Mouse (Mus musculus) small intestine, adult 2 months (tissue): Measurements from ENCODE around the gene Scn4b. TPM values are rescaled to one million over a fixed set of nuclear protein-coding genes. Genes with fewer than 3 reads are reported as not detected.

ENCODE experiments used
- H3K27ac ChIP-seq: fragments of 200-500 bp; 2 replicates; pipeline ENCODE4 v1.5.1; 2012; ENCODE audit warnings: low read depth, low read length, control low read depth, inconsistent platforms; ENCODE audit not compliant: insufficient read depth
- H3K27me3 ChIP-seq: fragments of 200-500 bp; 2 replicates; pipeline ENCODE4 v1.6.1; 2012; ENCODE audit warnings: mild to moderate bottlenecking, moderate library complexity, low read length, inconsistent platforms; ENCODE audit not compliant: control insufficient read depth, insufficient read depth
- H3K36me3 ChIP-seq: fragments of 200-500 bp; 2 replicates; pipeline ENCODE4 v1.6.1; 2012; ENCODE audit warnings: mild to moderate bottlenecking, low read length, control low read depth, inconsistent platforms; ENCODE audit not compliant: control insufficient read depth, insufficient read depth
- H3K4me1 ChIP-seq: fragments of 200-500 bp; 2 replicates; pipeline ENCODE4 v1.6.1; 2012; ENCODE audit warnings: low read length, inconsistent platforms, mixed read lengths; ENCODE audit not compliant: control insufficient read depth, insufficient read depth, insufficient read length
- H3K4me3 ChIP-seq: fragments of 200-500 bp; 2 replicates; pipeline ENCODE4 v1.5.1; 2012; ENCODE audit warnings: low read depth, mild to moderate bottlenecking, control low read depth, inconsistent platforms, low read length, moderate library complexity
- CTCF ChIP-seq: fragments of 200-500 bp; IDR thresholded peaks from 2 replicates; pipeline ENCODE4 v1.5.1; 2012; ENCODE audit warnings: low read depth, mild to moderate bottlenecking, control low read depth, inconsistent platforms, low read length, moderate library complexity, mixed read lengths; ENCODE audit not compliant: insufficient replicate concordance, insufficient read length; ENCODE audit errors: extremely low read depth
- POLR2A ChIP-seq: fragments of 200-500 bp; IDR thresholded peaks from 2 replicates; pipeline ENCODE4 v1.6.1; 2012; ENCODE audit warnings: low read depth, mild to moderate bottlenecking, control low read depth, inconsistent platforms, low read length, moderate library complexity
- WGBS: fragments of 180-500 bp; shearing (Covaris S2); methylation state at CpG from one replicate; pipeline ENCODE4 v1.1.7; 2018; 5-methylcytosine and 5-hydroxymethylcytosine counted together
- polyA plus RNA-seq: library from polyadenylated mRNA; depleted of rRNA; stranded (reverse); fragments of >200 nt; gene quantifications from 2 replicates; pipeline ENCODE4 v1.2.3, GENCODE M21; 2012

Gene Scn4b
- polyA plus RNA-seq, 1 experiment: 0.06 TPM

DNA sequence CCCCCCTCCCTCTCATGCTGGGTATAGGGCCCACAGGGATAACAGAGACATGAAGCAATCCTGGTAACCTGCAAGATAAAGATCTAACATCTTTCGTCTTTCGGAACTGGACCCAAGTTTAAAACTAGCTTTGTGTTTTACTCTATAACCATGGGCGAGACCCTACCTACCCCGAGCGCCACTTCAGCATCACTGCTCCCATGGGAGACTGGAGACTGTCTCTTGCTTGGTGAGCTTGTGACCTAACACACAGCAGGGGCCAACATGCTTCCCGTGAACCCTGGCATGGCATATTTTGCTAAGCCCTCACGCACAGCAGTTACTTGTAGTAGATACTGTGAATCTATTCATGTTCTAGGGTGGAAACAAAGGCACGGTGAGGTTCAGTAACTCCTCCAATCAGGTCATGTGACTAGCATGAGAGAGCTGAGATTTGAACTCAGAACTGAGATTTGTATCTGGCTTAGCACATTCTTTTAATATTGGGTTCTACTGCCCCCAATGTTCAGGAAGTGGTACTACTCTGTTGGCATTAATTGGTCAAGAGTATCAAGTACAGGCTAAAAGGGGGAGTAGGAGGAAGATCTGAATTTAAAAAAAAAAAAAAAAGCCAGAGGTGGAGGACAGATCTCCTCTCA, 18.8 kb upstream of the Scn4b start:
- 94% methylated on average over 8 of the region's 8 CpGs for WGBS
- H3K27ac ChIP-seq: no peak overlapping the region
- H3K4me1 ChIP-seq: peaks cover 27% of the 10 kb centered on the region
- no peak for TF ChIP-seq POLR2A
- TF ChIP-seq CTCF: no peak
- no peak overlapping the region for H3K4me3 ChIP-seq
- no peaks in the 10 kb centered on the region for H3K27me3 ChIP-seq
- H3K36me3 ChIP-seq: no peaks in the 10 kb centered on the region

DNA sequence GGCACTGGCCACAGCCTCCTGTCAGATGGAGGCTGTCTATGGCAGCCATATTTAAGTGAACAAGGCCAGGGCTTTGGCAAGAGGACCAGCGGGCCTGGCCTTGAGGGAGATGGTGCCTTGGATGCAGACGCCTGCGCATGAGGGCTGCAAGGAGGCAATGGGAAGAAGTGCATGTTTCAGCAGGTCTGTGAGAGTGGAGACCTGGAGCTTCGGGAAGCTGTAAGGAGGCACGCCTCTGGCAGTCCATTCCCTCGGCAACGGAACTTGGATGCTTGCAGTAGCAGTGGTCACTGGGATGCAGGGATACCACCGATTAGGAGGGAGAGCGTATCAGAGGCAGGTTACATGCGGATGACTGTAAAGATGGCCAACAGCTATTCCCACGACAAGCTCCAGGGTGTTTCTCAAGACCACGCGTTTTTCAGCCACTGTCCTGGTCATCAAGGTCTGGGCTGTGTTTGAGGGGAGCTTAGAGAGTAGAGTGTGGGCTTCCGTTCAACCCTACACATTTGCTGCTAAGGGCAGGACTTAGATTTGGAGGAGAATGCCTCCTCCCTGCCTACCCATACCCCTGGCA, 18.2 kb upstream of the Scn4b start:
- WGBS: 92% methylated on average over 14 of the region's 14 CpGs
- Histone ChIP-seq H3K27me3 (no peaks in the 10 kb centered on the region), H3K4me3 (no peak overlapping the region), H3K4me1 (peaks cover 27% of the 10 kb centered on the region), H3K36me3 (no peaks in the 10 kb centered on the region), H3K27ac (no peak overlapping the region)
- no peak for TF ChIP-seq CTCF
- no peak for TF ChIP-seq POLR2A

DNA sequence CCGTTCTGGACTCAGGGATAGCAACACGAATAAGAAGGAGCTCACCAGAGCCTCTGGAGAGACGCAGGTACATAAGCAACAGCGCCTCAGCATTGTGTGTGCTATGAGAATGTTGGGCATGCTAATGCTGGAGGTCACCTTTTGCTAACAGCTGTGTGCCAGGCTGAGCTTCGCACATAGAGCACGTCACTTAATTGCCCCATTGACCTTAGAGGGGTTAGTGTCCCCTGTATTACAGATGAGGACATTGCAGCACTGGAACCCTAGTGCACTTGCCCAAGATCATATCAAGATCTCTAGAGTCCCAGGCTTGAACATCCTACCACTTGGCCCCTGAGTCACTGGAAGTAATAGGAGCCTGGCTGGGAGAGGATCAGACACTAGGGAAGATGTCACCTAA, 17.6 kb upstream of the Scn4b start:
- TF ChIP-seq POLR2A (no peak), CTCF (no peak)
- 69% methylated on average over 6 of the region's 6 CpGs for WGBS

DNA sequence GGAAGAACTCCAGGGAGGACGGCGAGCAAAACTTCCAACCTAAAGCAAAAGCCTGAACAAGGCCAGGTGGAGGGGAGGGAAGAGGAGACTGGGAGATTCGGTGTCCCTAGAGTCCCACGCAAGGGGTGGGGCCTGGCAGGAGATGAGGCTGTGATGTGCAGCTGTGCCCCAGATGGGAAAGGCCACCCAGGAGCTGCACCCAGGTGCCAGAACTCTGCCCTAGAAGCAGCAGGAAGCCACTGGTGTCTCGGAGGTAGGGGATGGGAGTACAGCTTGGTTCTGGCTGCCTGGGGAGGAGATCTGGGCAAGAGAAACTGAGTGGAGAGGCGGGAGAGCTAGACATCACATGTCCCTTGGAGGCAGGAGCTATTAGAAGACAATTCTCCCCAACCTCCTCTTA, 17.2 kb upstream of the Scn4b start:
- H3K27ac ChIP-seq: no peak overlapping the region
- WGBS: 22% methylated on average over 6 of the region's 6 CpGs
- TF ChIP-seq POLR2A (no peak), CTCF (no peak)
- no peak overlapping the region for H3K4me3 ChIP-seq
- no peaks in the 10 kb centered on the region for H3K27me3 ChIP-seq
- H3K36me3 ChIP-seq: no peaks in the 10 kb centered on the region
- H3K4me1 ChIP-seq: peaks cover 23% of the 10 kb centered on the region

More for the DNA sequence above, 17.6 kb upstream of the Scn4b start:
- peaks cover 27% of the 10 kb centered on the region for H3K4me1 ChIP-seq
- no peak overlapping the region for H3K4me3 ChIP-seq
- H3K27me3 ChIP-seq: no peaks in the 10 kb centered on the region
- no peak overlapping the region for H3K27ac ChIP-seq
- H3K36me3 ChIP-seq: no peaks in the 10 kb centered on the region

DNA sequence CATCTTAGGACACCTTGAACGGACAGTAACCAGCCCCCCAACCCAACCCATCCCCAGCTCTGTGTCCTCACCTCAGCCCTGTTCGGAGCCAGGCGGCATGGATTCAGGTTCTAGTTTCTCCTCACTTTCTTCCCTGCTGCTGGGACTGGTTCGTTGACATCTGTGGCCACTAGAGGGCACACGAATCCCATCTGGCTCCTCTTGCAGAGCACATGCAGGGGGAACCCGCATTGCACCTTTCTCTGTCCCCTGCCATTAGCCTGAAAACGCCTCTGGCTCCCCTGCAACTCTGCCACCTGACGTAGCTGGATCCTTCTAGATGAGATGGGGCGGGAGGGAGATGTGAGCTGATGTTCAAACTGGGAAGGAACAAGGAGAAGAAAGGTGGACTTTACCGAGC, 16.4 kb upstream of the Scn4b start:
- Histone ChIP-seq H3K4me1 (peaks cover 18% of the 10 kb centered on the region), H3K27ac (no peak overlapping the region; the same call in 1 of the 2 replicates)

DNA sequence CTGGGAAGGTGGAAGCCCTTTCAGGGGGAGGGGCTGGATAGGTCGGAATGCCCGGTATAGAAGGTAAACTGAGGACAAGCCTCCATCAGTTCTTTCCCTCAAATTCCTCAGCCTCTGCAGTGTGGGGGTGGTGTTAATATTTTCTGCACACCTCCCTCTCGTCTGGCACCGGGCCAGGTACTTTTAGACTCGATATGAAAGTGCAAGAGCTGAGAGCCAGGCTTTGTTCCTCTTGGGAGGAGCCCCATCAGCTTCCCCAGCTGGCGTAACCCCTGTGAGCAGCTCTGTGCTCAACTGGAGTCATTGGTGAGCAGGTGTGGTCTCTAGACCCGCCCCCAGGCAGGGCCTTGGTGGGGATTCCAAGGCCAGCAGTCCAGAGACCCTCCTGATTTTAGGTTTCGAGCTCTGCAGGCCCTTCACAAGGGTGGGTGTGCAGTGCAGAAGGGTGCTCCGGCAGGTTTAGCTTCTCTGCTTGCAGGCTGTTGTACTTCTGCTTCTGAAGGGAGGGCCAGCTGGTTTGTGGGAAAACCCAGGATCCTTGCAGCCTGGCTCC, 15.9 kb upstream of the Scn4b start:
- Histone ChIP-seq H3K4me3 (peak overlapping the region; percentile 46), H3K4me1 (peaks cover 13% of the 10 kb centered on the region), H3K27me3 (no peaks in the 10 kb centered on the region), H3K27ac (peak overlapping the region; percentile 81), H3K36me3 (no peaks in the 10 kb centered on the region)
- TF ChIP-seq CTCF (no peak), POLR2A (no peak)
- WGBS: 8% methylated on average over 9 of the region's 9 CpGs

More for the DNA sequence above, 16.4 kb upstream of the Scn4b start:
- TF ChIP-seq CTCF (peak; percentile 87), POLR2A (0 out of 2 replicates have a peak, but pooled peaks have one; percentile 37)
- WGBS: under 1% methylated on average over 10 of the region's 10 CpGs
- Histone ChIP-seq H3K4me3 (peak overlapping the region; percentile 44), H3K27me3 (no peaks in the 10 kb centered on the region), H3K36me3 (no peaks in the 10 kb centered on the region)

DNA sequence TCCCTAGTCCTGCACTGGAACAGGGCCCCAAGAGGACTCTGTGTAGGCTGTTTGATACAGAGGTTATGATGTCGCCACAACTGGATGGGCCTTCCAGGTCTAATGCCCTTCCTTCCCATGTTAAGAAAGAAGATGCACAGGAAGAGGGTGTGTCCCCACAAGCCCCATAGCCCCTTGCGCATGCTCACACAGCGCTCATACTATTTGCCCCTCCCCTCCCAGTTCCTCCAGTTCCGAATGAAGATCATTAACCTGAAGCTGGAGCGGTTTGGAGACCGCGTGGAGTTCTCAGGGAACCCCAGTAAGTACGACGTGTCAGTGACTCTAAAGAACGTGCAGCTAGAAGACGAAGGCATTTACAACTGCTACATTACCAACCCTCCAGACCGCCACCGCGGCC, 13.0 kb upstream of the Scn4b start:
- H3K4me3 ChIP-seq: no peak overlapping the region
- no peak overlapping the region for H3K27ac ChIP-seq
- H3K36me3 ChIP-seq: no peaks in the 10 kb centered on the region
- WGBS: 91% methylated on average over 14 of the region's 14 CpGs
- no peaks in the 10 kb centered on the region for H3K27me3 ChIP-seq
- TF ChIP-seq CTCF: no peak
- no peak for TF ChIP-seq POLR2A
- H3K4me1 ChIP-seq: peaks cover 10% of the 10 kb centered on the region
